Mouse (Mus musculus) small intestine, adult 2 months (tissue): ENCODE results near the gene Tff1. TPM values are rescaled to one million over a fixed set of nuclear protein-coding genes. Genes with fewer than 3 reads are reported as not detected.

Experiments used
- H3K27ac ChIP-seq: fragments of 200-500 bp; 2 replicates; pipeline ENCODE4 v1.5.1; 2012; ENCODE audit warnings: low read depth, low read length, control low read depth, inconsistent platforms; ENCODE audit not compliant: insufficient read depth
- H3K27me3 ChIP-seq: fragments of 200-500 bp; 2 replicates; pipeline ENCODE4 v1.6.1; 2012; ENCODE audit warnings: mild to moderate bottlenecking, moderate library complexity, low read length, inconsistent platforms; ENCODE audit not compliant: control insufficient read depth, insufficient read depth
- H3K36me3 ChIP-seq: fragments of 200-500 bp; 2 replicates; pipeline ENCODE4 v1.6.1; 2012; ENCODE audit warnings: mild to moderate bottlenecking, low read length, control low read depth, inconsistent platforms; ENCODE audit not compliant: control insufficient read depth, insufficient read depth
- H3K4me1 ChIP-seq: fragments of 200-500 bp; 2 replicates; pipeline ENCODE4 v1.6.1; 2012; ENCODE audit warnings: low read length, inconsistent platforms, mixed read lengths; ENCODE audit not compliant: control insufficient read depth, insufficient read depth, insufficient read length
- H3K4me3 ChIP-seq: fragments of 200-500 bp; 2 replicates; pipeline ENCODE4 v1.5.1; 2012; ENCODE audit warnings: low read depth, mild to moderate bottlenecking, control low read depth, inconsistent platforms, low read length, moderate library complexity
- CTCF ChIP-seq: fragments of 200-500 bp; IDR thresholded peaks from 2 replicates; pipeline ENCODE4 v1.5.1; 2012; ENCODE audit warnings: low read depth, mild to moderate bottlenecking, control low read depth, inconsistent platforms, low read length, moderate library complexity, mixed read lengths; ENCODE audit not compliant: insufficient replicate concordance, insufficient read length; ENCODE audit errors: extremely low read depth
- POLR2A ChIP-seq: fragments of 200-500 bp; IDR thresholded peaks from 2 replicates; pipeline ENCODE4 v1.6.1; 2012; ENCODE audit warnings: low read depth, mild to moderate bottlenecking, control low read depth, inconsistent platforms, low read length, moderate library complexity
- WGBS: fragments of 180-500 bp; shearing (Covaris S2); methylation state at CpG from one replicate; pipeline ENCODE4 v1.1.7; 2018; 5-methylcytosine and 5-hydroxymethylcytosine counted together
- polyA plus RNA-seq: library from polyadenylated mRNA; depleted of rRNA; stranded (reverse); fragments of >200 nt; gene quantifications from 2 replicates; pipeline ENCODE4 v1.2.3, GENCODE M21; 2012

Tff1 gene
- polyA plus RNA-seq, 1 experiment: 7.6 TPM

DNA sequence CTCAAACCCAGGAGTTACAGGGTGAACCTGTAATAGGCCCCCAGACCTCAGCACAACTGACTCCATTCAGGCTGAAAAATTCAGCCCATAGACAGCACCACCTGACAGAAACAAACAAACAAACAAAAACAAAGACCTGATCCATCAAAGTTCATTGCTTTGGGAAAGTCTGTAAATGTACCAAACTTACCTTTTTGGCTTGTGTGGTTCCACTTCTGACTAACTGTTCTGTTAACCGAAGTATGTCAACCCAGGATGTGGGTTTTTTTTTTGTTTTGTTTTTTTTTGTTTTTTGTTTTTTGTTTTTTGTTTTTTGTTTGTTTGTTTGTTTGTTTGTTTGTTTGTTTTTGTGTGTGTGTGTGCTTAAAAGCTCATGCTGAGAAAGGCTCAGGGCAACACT lies 28.3 kb downstream of the Tff1 start:
- peaks cover 10% of the 10 kb centered on the region for H3K4me1 ChIP-seq
- TF ChIP-seq POLR2A (no peak), CTCF (no peak)
- no peaks in the 10 kb centered on the region for H3K27me3 ChIP-seq
- H3K36me3 ChIP-seq: no peaks in the 10 kb centered on the region
- H3K4me3 ChIP-seq: no peak overlapping the region
- H3K27ac ChIP-seq: no peak overlapping the region
- 89% methylated on average over 1 of the region's 1 CpGs for WGBS

GRCm38 (mm10) chr17:31136291-31136690 lies 28.8 kb downstream of the Tff1 start:
- no peak overlapping the region for H3K27ac ChIP-seq
- WGBS: 42% methylated on average over 3 of the region's 3 CpGs
- TF ChIP-seq CTCF (no peak), POLR2A (no peak)
- peaks cover 10% of the 10 kb centered on the region for H3K4me1 ChIP-seq
- no peaks in the 10 kb centered on the region for H3K27me3 ChIP-seq
- no peak overlapping the region for H3K4me3 ChIP-seq
- H3K36me3 ChIP-seq: no peaks in the 10 kb centered on the region

DNA sequence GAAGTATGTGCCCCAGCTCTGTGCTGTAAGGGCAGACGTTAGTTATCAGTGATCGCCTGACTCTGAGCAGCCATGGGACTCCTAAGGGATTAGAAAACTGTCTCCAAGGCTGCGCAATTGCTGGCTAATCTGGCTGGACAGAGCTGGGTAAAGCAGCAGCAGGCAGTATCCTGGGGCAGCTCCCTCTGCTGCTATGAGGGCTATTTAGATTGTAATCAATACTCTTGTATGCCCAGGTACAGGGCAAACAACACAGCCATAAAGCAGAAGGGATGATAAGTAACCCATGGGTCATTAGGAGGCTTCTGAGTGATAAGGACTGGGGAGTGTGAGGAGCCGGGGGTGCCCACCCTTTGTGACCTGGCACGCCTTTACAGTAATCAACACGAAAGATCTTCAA lies 30.2 kb downstream of the Tff1 start:
- Histone ChIP-seq H3K27me3 (no peaks in the 10 kb centered on the region), H3K4me3 (no peak overlapping the region), H3K4me1 (peaks cover 13% of the 10 kb centered on the region), H3K36me3 (no peaks in the 10 kb centered on the region), H3K27ac (peak overlapping the region; percentile 12; the same call in 1 of the 2 replicates)
- WGBS: 30% methylated on average over 6 of the region's 6 CpGs
- TF ChIP-seq CTCF: no peak
- no peak; the same call in 1 of the 2 replicates for TF ChIP-seq POLR2A

- Histone ChIP-seq H3K36me3 (no peaks in the 10 kb centered on the region), H3K27ac (no peak overlapping the region; the same call in 1 of the 2 replicates)
- WGBS: 19% methylated on average over 15 of the region's 15 CpGs
Observed at GRCm38 (mm10) chr17:31133776-31134175, 31.3 kb downstream of the Tff1 start.

DNA sequence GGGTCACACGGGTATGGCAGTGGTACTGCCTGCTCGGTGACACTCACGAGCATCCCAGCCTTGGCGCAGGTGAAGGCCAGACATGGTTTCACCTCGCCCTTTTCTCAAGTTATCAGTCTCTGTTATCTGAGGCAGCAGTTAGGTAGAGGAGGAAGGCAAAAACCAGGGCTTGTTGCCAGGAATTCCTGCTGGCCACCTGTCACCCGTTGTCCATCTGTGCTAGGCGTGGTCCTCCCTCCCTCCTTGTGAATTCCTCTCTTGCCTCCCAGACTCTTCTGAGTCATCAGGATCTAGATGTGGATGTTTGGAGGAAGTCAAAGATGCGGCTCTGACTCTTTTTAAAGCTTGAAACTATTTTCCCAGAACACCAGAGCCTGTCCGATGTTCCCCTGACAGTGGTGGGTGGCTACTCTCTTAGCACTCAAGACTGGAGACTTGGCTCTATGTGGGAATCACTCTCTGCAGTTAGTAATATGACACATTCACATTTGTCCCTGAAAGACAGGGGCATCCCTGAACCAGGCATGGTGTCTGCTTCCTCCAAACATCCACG lies 33.7 kb downstream of the Tff1 start:
- TF ChIP-seq CTCF (no peak), POLR2A (no peak)
- 28% methylated on average over 10 of the region's 10 CpGs for WGBS
- no peaks in the 10 kb centered on the region for H3K36me3 ChIP-seq
- H3K27me3 ChIP-seq: no peaks in the 10 kb centered on the region
- no peak overlapping the region for H3K27ac ChIP-seq
- peaks cover 17% of the 10 kb centered on the region for H3K4me1 ChIP-seq
- H3K4me3 ChIP-seq: no peak overlapping the region

More at GRCm38 (mm10) chr17:31133776-31134175, 31.3 kb downstream of the Tff1 start:
- H3K27me3 ChIP-seq: no peaks in the 10 kb centered on the region
- peak overlapping the region; percentile 25 for H3K4me3 ChIP-seq
- peaks cover 17% of the 10 kb centered on the region for H3K4me1 ChIP-seq
- TF ChIP-seq CTCF: no peak
- TF ChIP-seq POLR2A: no peak

DNA sequence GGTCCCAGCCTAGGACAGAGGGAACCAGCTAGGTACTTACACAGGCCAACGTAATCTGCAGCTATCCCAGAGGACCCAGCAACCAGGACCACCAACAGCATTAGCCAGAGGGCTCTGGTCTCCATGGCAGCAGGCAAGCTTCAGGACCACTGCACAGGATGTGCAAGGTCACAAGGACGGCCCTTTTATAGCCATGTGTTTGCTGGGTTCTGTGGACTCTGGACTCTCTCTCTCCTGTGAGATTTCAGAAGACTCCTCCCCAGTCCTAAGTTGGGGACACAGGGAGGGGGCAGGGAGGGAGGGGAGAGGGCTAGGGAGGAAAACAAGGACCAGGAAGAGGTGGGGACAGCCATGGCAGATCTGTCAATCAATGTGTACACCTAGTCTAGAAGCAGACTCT lies 35.6 kb downstream of the Tff1 start, which contains the start of gene Tff3:
Tff3 (minus strand) TSS at position 195 of the 400 bp plus-strand sequence.
- H3K4me3 ChIP-seq: peak within 1 kb of the TSS; percentile 22; the same call in 1 of the 2 replicates
- 18% methylated on average over 2 of the region's 2 CpGs for WGBS

DNA sequence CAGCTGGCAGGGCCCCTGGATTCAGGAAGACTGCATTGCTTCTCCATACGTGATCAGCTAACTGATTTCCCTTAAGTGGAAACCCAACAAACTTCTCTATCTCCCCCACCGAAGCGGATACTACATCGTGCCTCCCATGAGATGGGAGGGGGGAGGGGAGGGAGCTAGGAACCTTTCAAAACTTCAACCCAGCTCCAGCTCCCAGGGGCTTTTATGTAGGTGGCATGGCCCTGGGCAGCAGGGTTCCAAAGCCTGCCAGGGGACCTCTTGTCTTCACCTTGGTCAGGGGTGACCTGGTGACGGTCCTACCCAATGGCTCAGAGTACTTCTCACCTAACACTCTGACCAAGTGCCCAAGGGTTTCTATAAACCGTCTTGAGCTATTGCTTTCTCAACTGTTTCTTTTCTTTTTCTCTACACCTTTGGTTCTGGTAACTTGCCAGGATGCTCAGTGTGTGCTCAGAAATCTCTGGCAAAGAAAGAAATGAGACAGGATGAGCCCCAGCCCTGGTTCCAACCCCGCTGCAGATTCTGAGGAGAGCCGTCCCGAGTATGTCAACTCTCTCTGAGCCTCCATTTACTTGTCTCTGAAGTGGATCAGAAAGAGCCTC lies 36.3 kb downstream of the Tff1 start:
- WGBS: 78% methylated on average over 9 of the region's 9 CpGs
- H3K4me3 ChIP-seq: peak overlapping the region; percentile 22; the same call in 1 of the 2 replicates

More for the DNA sequence above, 35.6 kb downstream of the Tff1 start, which contains the start of gene Tff3:
- H3K27ac ChIP-seq: 0 out of 2 replicates have a peak within 1 kb of the TSS, but pooled peaks have one; percentile 6
- no peaks in the 10 kb centered on the region for H3K27me3 ChIP-seq
- H3K4me1 ChIP-seq: peaks cover 13% of the 10 kb centered on the region; the same call in 1 of the 2 replicates
- H3K36me3 ChIP-seq: no peaks in the 10 kb centered on the region
- TF ChIP-seq CTCF (no peak), POLR2A (no peak)

More for the DNA sequence above, 36.3 kb downstream of the Tff1 start:
- no peak for TF ChIP-seq CTCF
- no peak for TF ChIP-seq POLR2A
- 0 out of 2 replicates have a peak overlapping the region, but pooled peaks have one; percentile 6 for H3K27ac ChIP-seq
- no peaks in the 10 kb centered on the region for H3K27me3 ChIP-seq
- H3K4me1 ChIP-seq: peaks cover 8% of the 10 kb centered on the region; the same call in 1 of the 2 replicates
- no peaks in the 10 kb centered on the region for H3K36me3 ChIP-seq
